In the genomic region with DNA sequence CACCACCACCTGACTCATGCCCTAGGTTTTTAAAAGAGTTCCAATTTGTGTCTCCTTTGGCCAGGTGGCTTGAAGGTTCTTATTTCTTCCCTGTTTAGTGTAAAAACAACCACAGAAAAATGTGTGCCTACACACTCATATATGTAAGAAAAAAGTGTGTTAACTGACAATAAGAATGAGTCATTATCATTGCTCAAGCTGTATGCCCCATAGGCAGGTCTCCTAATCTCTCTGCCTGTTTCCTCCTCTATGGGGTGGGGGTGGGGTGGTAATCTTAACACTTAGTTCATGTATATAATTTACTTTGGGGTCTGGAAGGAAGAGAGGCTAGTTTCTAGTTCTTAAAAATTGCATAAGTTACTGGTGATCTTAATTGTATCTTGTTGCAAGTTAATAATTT, we compare ENCODE assay signal across 28 mouse cellular contexts.
DNase-seq lines count a peak whose midpoint lies in the region; ATAC-seq and TF ChIP-seq lines count a peak whose summit lies in the region.
"Had no signal": no experiment of that assay in that cellular context is flagged by ENCODE, and none has a peak within 500 bp of the region (broad histone marks: within the 10 kb centered on the region; RNA-seq: fewer than 3 reads in every experiment).

No protein-coding gene starts in this region.

- H3K9me3 ChIP-seq in liver, embryonic 11.5 days (ENCODE audit: control insufficient read depth, low read length), result no peaks in the 10 kb centered on the region
- H3K9me3 ChIP-seq in liver, postnatal 0 days (ENCODE audit: low read length), result no peaks in the 10 kb centered on the region
- H3K9me3 ChIP-seq in liver, embryonic 14.5 days (ENCODE audit: control insufficient read depth, low read length), result no peaks in the 10 kb centered on the region
- H3K9me3 ChIP-seq: embryonic facial prominence, embryonic 10.5 days; embryonic facial prominence, embryonic 13.5 days; forebrain, embryonic 12.5 days; forebrain, embryonic 15.5 days; G1E; hindbrain, embryonic 12.5 days; hindbrain, embryonic 15.5 days had no signal

- no peak for TF ChIP-seq POLR2A in lung, adult 2 months (IDR thresholded peaks at IDR 0.05; ENCODE audit: borderline replicate concordance, extremely low read depth, low read depth, low read length)

- no peak for DNase-seq in liver, embryonic 11.5 days (ENCODE audit: low spot score)
- DNase-seq in liver, postnatal 0 days, result no peak
- DNase-seq in MEL-GATA-1-ER (ENCODE audit: extremely low read depth, low read depth), result peak; percentile 33
- DNase-seq in liver, embryonic 14.5 days (ENCODE audit: low read depth in 3 of 3, low spot score in 3 of 3), result no peak
- no peak for DNase-seq in lung, adult 2 months
- no peak for DNase-seq in urinary bladder, postnatal 25 days (ENCODE audit: low spot score)
- no peak for DNase-seq in thymus, adult 18-20 months
- DNase-seq: adrenal gland, adult 8-10 months; adrenal gland, postnatal 25 days; B cell, adult 2 months; cerebellum, adult 18-20 months; cerebellum, adult 9-10 months; cerebellum, postnatal 25 days; embryo, embryonic 11 days; gastrocnemius, postnatal 25 days; heart, adult 2 months had no signal

- no peak overlapping the region for H3K4me3 ChIP-seq in liver, embryonic 11.5 days (ENCODE audit: low read depth, low read length)
- no peak overlapping the region for H3K4me3 ChIP-seq in liver, postnatal 0 days (ENCODE audit: low read depth, low read length)
- no peak overlapping the region for H3K4me3 ChIP-seq in liver, embryonic 14.5 days (ENCODE audit: insufficient read depth in 1 of 2, low read depth in 2 of 2, low read length in 2 of 2)
- H3K4me3 ChIP-seq in lung, adult 2 months (replicated peaks; ENCODE audit: extremely low read depth, low read depth, low read length), result no peak overlapping the region
- H3K4me3 ChIP-seq: embryonic facial prominence, embryonic 10.5 days; embryonic facial prominence, embryonic 13.5 days; erythroblast, embryonic 14.5 days; forebrain, embryonic 12.5 days; forebrain, embryonic 15.5 days; heart, adult 2 months; hindbrain, embryonic 12.5 days; hindbrain, embryonic 15.5 days had no signal

- no peak overlapping the region for H3K4me2 ChIP-seq in liver, embryonic 11.5 days
- H3K4me2 ChIP-seq in liver, postnatal 0 days (ENCODE audit: low read depth, low read length), result no peak overlapping the region
- H3K4me2 ChIP-seq in liver, embryonic 14.5 days (ENCODE audit: low read depth), result no peak overlapping the region
- H3K4me2 ChIP-seq: embryonic facial prominence, embryonic 13.5 days; forebrain, embryonic 12.5 days; forebrain, embryonic 15.5 days; heart, embryonic 11.5 days; hindbrain, embryonic 12.5 days; hindbrain, embryonic 15.5 days had no signal

- TF ChIP-seq CTCF in liver, postnatal 0 days (IDR thresholded peaks at IDR 0.05; ENCODE audit: low read depth), result no peak
- no peak for TF ChIP-seq CTCF in liver, embryonic 14.5 days (IDR thresholded peaks at IDR 0.05; ENCODE audit: low read depth)
- no peak for TF ChIP-seq CTCF in lung, adult 2 months (IDR thresholded peaks at IDR 0.05; ENCODE audit: insufficient read depth, low read length)

- peaks cover 6% of the 10 kb centered on the region; the same call in 1 of the 2 replicates for H3K27me3 ChIP-seq in liver, embryonic 11.5 days (replicated peaks; ENCODE audit: control insufficient read depth, insufficient read depth, low read length)
- H3K27me3 ChIP-seq in liver, postnatal 0 days (ENCODE audit: insufficient read depth, low read length), result peaks cover 3% of the 10 kb centered on the region; the same call in 1 of the 2 replicates
- H3K27me3 ChIP-seq in liver, embryonic 14.5 days (ENCODE audit: control insufficient read depth, insufficient read depth, low read length), result no peaks in the 10 kb centered on the region; the same call in 1 of the 2 replicates
- H3K27me3 ChIP-seq: CH12.LX; forebrain, embryonic 15.5 days had no signal

- H3K36me3 ChIP-seq in liver, embryonic 11.5 days (ENCODE audit: control insufficient read depth, insufficient read depth, low read length), result no peaks in the 10 kb centered on the region
- no peaks in the 10 kb centered on the region for H3K36me3 ChIP-seq in liver, postnatal 0 days (replicated peaks; ENCODE audit: insufficient read depth, low read length)
- H3K36me3 ChIP-seq in liver, embryonic 14.5 days (replicated peaks; ENCODE audit: control insufficient read depth, insufficient read depth, low read depth), result no peaks in the 10 kb centered on the region
- H3K36me3 ChIP-seq: embryonic facial prominence, embryonic 10.5 days; embryonic facial prominence, embryonic 13.5 days; forebrain, embryonic 12.5 days; forebrain, embryonic 15.5 days; G1E; hindbrain, embryonic 12.5 days; hindbrain, embryonic 15.5 days had no signal

- peak; percentile 62; the same call in 1 of the 2 replicates for ATAC-seq in liver, embryonic 11.5 days (replicated peaks; ENCODE audit: low FRiP score)
- ATAC-seq in liver, postnatal 0 days, result no peak
- ATAC-seq in liver, embryonic 14.5 days (ENCODE audit: insufficient read depth), result peak; percentile 48; the same call in 1 of the 2 replicates
- 0 out of 2 replicates have a peak, but pooled peaks have one; percentile 46 for ATAC-seq in megakaryocyte-erythroid progenitor cell, adult 5-6 weeks (replicated peaks; ENCODE audit: low FRiP score, low TSS enrichment, poor library complexity, severe bottlenecking)
- ATAC-seq: activated CD4-positive, CD25-positive, alpha-beta regulatory T cell, adult 4 months; forebrain, embryonic 15.5 days had no signal

- peak overlapping the region; percentile 48 for H3K27ac ChIP-seq in liver, embryonic 11.5 days (ENCODE audit: low read depth, low read length)
- H3K27ac ChIP-seq in liver, postnatal 0 days (ENCODE audit: low read depth), result no peak overlapping the region
- H3K27ac ChIP-seq in liver, embryonic 14.5 days, result no peak overlapping the region
- H3K27ac ChIP-seq: embryonic facial prominence, embryonic 10.5 days; embryonic facial prominence, embryonic 13.5 days; forebrain, embryonic 12.5 days; forebrain, embryonic 15.5 days; heart, adult 2 months; hindbrain, embryonic 12.5 days; hindbrain, embryonic 15.5 days had no signal

- no peak for TF ChIP-seq EP300 in liver, postnatal 0 days (IDR thresholded peaks at IDR 0.05; ENCODE audit: low read depth)
- TF ChIP-seq EP300 in liver, embryonic 14.5 days (IDR thresholded peaks at IDR 0.05; ENCODE audit: low read depth), result no peak

- H3K4me1 ChIP-seq in liver, embryonic 11.5 days (replicated peaks; ENCODE audit: control insufficient read depth, insufficient read depth, low read length), result 0 out of 2 replicates have a peak, but pooled peaks cover 5% of the 10 kb centered on the region
- H3K4me1 ChIP-seq in liver, postnatal 0 days (ENCODE audit: insufficient read depth), result no peaks in the 10 kb centered on the region
- peaks cover 0 to 4% of the 10 kb centered on the region in 2 experiments; a peak in 1 of 4 replicates for H3K4me1 ChIP-seq in liver, embryonic 14.5 days (replicated peaks; ENCODE audit: control insufficient read depth in 2 of 2, insufficient read depth in 2 of 2, low read length in 1 of 2)
- H3K4me1 ChIP-seq in lung, adult 2 months (ENCODE audit: control insufficient read depth, insufficient read depth, low read length), result no peaks in the 10 kb centered on the region
- H3K4me1 ChIP-seq: forebrain, embryonic 15.5 days; hindbrain, embryonic 12.5 days; hindbrain, embryonic 15.5 days had no signal

- no peak overlapping the region for H3K9ac ChIP-seq in liver, embryonic 11.5 days (ENCODE audit: low read depth, low read length)
- no peak overlapping the region for H3K9ac ChIP-seq in liver, postnatal 0 days (replicated peaks)
- no peak overlapping the region for H3K9ac ChIP-seq in liver, embryonic 14.5 days (replicated peaks)
- H3K9ac ChIP-seq: embryonic facial prominence, embryonic 13.5 days; forebrain, embryonic 12.5 days; forebrain, embryonic 15.5 days; hindbrain, embryonic 12.5 days; hindbrain, embryonic 15.5 days had no signal
